Mouse (Mus musculus) liver, embryonic 15.5 days (tissue): ENCODE measurements around the gene OR5BS1P. TPM values are rescaled to one million over a fixed set of nuclear protein-coding genes. Genes with fewer than 3 reads are reported as not detected.

Source experiments
- ATAC-seq: fragments of 200-750 bp; cut with Nextera tagmentation; 2 replicates; pipeline ENCODE4 v1.8.0; 2017; ENCODE audit warnings: moderate number of reproducible peaks, mild to moderate bottlenecking, moderate library complexity; ENCODE audit not compliant: insufficient read depth
- H3K27ac ChIP-seq: fragments of 300-500 bp; sonication (generic); replicated peaks from 2 replicates; pipeline ENCODE4 v1.5.1; 2015; ENCODE audit warnings: mild to moderate bottlenecking, inconsistent platforms
- H3K27me3 ChIP-seq: fragments of 300-500 bp; sonication (generic); 2 replicates; pipeline ENCODE4 v1.6.1; 2015; ENCODE audit warnings: mild to moderate bottlenecking, inconsistent platforms
- H3K36me3 ChIP-seq: fragments of 300-500 bp; sonication (generic); replicated peaks from 2 replicates; pipeline ENCODE4 v1.6.1; 2015; ENCODE audit warnings: moderate library complexity, mild to moderate bottlenecking, inconsistent platforms
- H3K4me1 ChIP-seq: fragments of 300-500 bp; sonication (generic); replicated peaks from 2 replicates; pipeline ENCODE4 v1.6.1; 2015; ENCODE audit warnings: inconsistent platforms
- H3K4me2 ChIP-seq: fragments of 300-500 bp; sonication (generic); 2 replicates; pipeline ENCODE4 v1.6.1; 2015; ENCODE audit warnings: moderate library complexity, mild to moderate bottlenecking, inconsistent platforms
- H3K4me3 ChIP-seq: fragments of 300-500 bp; sonication (generic); replicated peaks from 2 replicates; pipeline ENCODE4 v1.5.1; 2015; ENCODE audit warnings: mild to moderate bottlenecking, inconsistent platforms
- H3K9ac ChIP-seq: fragments of 300-500 bp; sonication (generic); 2 replicates; pipeline ENCODE4 v1.6.1; 2015; ENCODE audit warnings: moderate library complexity, mild to moderate bottlenecking, inconsistent platforms
- H3K9me3 ChIP-seq: fragments of 300-500 bp; sonication (generic); replicated peaks from 2 replicates; pipeline ENCODE4 v1.6.1; 2016; ENCODE audit warnings: inconsistent platforms
- WGBS: fragments of 180-500 bp; shearing (Covaris S2); methylation state at CpG from one replicate; pipeline ENCODE4 v1.1.7; 2015; ENCODE audit warnings: mixed read lengths; ENCODE audit not compliant: insufficient replicate concordance; 5-methylcytosine and 5-hydroxymethylcytosine counted together
- microRNA-seq: library from miRNA; unstranded; fragments of <30 nt; microRNA quantifications from one replicate; pipeline ENCODE4, GENCODE M21; 2016
- polyA plus RNA-seq: library from polyadenylated mRNA; unstranded; fragments of >200 nt; fragmentation: Nextera tagmentation; extraction: Ambion mirVana; gene quantifications from 2 replicates; pipeline ENCODE4 v1.2.1, GENCODE M21; 2015

OR5BS1P gene
- polyA plus RNA-seq, 1 experiment from 2014 or later: not detected

DNA sequence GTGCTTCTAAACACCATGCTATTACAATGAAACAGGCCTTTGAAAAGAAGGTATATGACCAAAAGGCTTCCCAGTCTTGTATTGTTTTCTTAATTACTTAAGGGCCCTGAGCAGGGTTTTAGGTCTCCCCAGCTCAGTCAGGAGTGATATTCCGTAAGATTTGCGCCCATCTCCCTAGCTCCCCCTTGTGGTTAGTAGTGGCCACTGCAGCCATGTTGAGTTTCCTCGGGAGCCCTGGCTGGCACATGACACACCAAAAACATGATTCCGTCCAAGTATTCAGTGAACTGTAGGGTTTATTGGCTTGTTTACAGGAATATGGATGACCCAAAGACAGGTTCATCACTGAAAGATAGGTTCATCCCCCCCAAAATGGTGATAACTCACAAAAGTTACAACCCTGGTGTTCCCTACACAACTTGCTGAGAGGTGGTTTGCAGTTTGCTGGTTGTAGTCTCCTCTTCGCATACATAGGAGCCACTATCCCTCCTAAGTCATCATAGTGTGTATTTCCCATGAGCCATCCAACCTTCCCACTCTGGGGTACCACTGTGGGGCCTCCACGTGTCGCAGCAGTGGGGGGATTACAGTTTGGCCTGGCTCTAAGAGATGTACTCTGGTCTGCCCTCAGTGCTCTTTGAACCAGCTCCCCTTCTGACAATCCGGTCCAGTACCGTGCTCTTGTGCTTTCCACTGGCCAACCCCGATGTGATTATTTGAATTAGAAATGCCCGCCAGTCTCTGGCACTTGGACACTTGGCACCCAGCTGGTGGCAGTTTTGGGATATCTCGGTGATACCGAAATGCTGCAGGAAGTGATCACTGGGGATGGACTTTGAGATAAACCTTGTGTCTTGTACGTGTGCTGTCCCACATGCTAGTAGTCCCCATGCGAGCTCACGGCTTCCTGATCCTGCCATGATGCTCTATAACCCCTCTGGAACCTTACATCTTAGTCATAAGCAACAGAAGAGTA is 48.0 kb downstream of the OR5BS1P start:
- Histone ChIP-seq H3K4me2 (no peak overlapping the region), H3K9ac (no peak overlapping the region), H3K36me3 (peaks cover 44% of the 10 kb centered on the region), H3K9me3 (no peaks in the 10 kb centered on the region), H3K27me3 (no peaks in the 10 kb centered on the region), H3K4me1 (no peaks in the 10 kb centered on the region), H3K4me3 (no peak overlapping the region), H3K27ac (no peak overlapping the region)
- 41% methylated on average over 16 of the region's 16 CpGs for WGBS
- ATAC-seq: peak; percentile 24; the same call in 1 of the 2 replicates

- no peak for ATAC-seq
- H3K4me3 ChIP-seq: no peak overlapping the region
- no peak overlapping the region for H3K27ac ChIP-seq
- no peak overlapping the region for H3K4me2 ChIP-seq
- H3K9ac ChIP-seq: no peak overlapping the region
- peaks cover 6% of the 10 kb centered on the region for H3K4me1 ChIP-seq
- no peaks in the 10 kb centered on the region for H3K27me3 ChIP-seq
- WGBS: 85% methylated on average over 3 of the region's 3 CpGs
- H3K36me3 ChIP-seq: peaks cover 78% of the 10 kb centered on the region
- no peaks in the 10 kb centered on the region for H3K9me3 ChIP-seq
Observed at GRCm38 (mm10) chr15:98521245-98521644, 51.5 kb downstream of the OR5BS1P start.

GRCm38 (mm10) chr15:98526057-98526456 is 56.4 kb downstream of the OR5BS1P start:
- Histone ChIP-seq H3K4me3 (no peak overlapping the region), H3K36me3 (peaks cover 95% of the 10 kb centered on the region), H3K9me3 (no peaks in the 10 kb centered on the region), H3K27ac (peak overlapping the region; percentile 53), H3K9ac (no peak overlapping the region), H3K27me3 (no peaks in the 10 kb centered on the region), H3K4me2 (no peak overlapping the region), H3K4me1 (peaks cover 8% of the 10 kb centered on the region)
- WGBS: 60% methylated on average over 5 of the region's 5 CpGs
- ATAC-seq: peak; percentile 70

GRCm38 (mm10) chr15:98527056-98527771 is 57.5 kb downstream of the OR5BS1P start:
- H3K9me3 ChIP-seq: no peaks in the 10 kb centered on the region
- H3K36me3 ChIP-seq: peaks cover 92% of the 10 kb centered on the region
- H3K27me3 ChIP-seq: no peaks in the 10 kb centered on the region
- no peak overlapping the region for H3K9ac ChIP-seq
- no peak for ATAC-seq
- peaks cover 16% of the 10 kb centered on the region for H3K4me1 ChIP-seq
- H3K4me3 ChIP-seq: no peak overlapping the region
- no peak overlapping the region for H3K4me2 ChIP-seq
- H3K27ac ChIP-seq: no peak overlapping the region; the same call in 1 of the 2 replicates
- WGBS: 86% methylated on average over 5 of the region's 5 CpGs

DNA sequence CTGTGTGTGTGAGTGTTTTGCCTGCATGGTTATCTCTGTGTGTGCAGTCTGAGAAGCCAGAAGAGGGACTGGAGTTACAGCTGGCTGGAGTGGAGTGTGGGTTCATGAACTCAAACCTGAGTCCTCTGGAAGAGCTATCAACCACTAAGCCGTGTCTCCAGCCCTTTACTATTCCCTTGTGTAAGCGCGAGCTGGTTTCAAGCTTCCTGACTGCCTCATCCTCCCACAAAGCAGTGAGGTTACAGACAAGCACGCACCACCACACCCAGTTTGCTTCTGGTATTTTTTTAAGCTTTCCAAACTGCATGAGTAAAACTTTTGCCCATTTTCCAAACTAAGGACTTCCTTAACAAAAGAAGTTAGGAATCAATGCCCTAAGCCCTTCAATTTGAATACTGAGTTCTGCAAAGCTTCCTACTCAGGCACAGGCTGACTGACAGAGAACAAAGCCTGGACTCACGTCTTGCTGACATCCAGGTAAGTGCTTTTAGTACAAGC is 58.4 kb downstream of the OR5BS1P start:
- no peak for ATAC-seq
- Histone ChIP-seq H3K36me3 (peaks cover 83% of the 10 kb centered on the region), H3K4me3 (no peak overlapping the region), H3K9me3 (no peaks in the 10 kb centered on the region), H3K4me2 (no peak overlapping the region), H3K4me1 (peaks cover 25% of the 10 kb centered on the region), H3K27ac (no peak overlapping the region), H3K27me3 (no peaks in the 10 kb centered on the region), H3K9ac (no peak overlapping the region)
- 85% methylated on average over 5 of the region's 5 CpGs for WGBS

Small RNAs within 50 kb of the gene (microRNA-seq; reads per million reads assigned to microRNA genes)
- gene Mir1291: not detected

Other genes starting within 250 kb of the OR5BS1P start
- not detected in 2 replicates for gene Gm44579, start 248.9 kb upstream of the OR5BS1P start, polyA plus RNA-seq
- not detected in 2 replicates for gene Olfr287, start 248.8 kb upstream of the OR5BS1P start, polyA plus RNA-seq
- gene Olfr286, start 235.4 kb upstream of the OR5BS1P start, polyA plus RNA-seq: not detected in 2 replicates
- gene H1fnt, start 212.6 kb upstream of the OR5BS1P start, polyA plus RNA-seq: not detected in 2 replicates
- 0.08 TPM in 2 replicates for gene Zfp641, start 173.7 kb upstream of the OR5BS1P start, polyA plus RNA-seq
- not detected in 2 replicates for gene Olfr285, start 152.5 kb upstream of the OR5BS1P start, polyA plus RNA-seq
- gene Olfr284, start 128.9 kb upstream of the OR5BS1P start, polyA plus RNA-seq: not detected in 2 replicates
- gene Olfr283, start 89.0 kb upstream of the OR5BS1P start, polyA plus RNA-seq: not detected in 2 replicates
- gene Olfr282, start 38.7 kb upstream of the OR5BS1P start, polyA plus RNA-seq: not detected in 2 replicates
- not detected in 2 replicates for gene Olfr281, start 17.3 kb upstream of the OR5BS1P start, polyA plus RNA-seq
- not detected in 2 replicates for gene Lalba, start 12.8 kb downstream of the OR5BS1P start, polyA plus RNA-seq
- gene Olfr279, start 22.5 kb downstream of the OR5BS1P start, polyA plus RNA-seq: not detected in 2 replicates
- gene Kansl2, start 64.4 kb downstream of the OR5BS1P start, polyA plus RNA-seq: 32.0 and 35.4 TPM in 2 replicates
- 25.1 and 28.2 TPM in 2 replicates for gene Ccnt1, start 101.0 kb downstream of the OR5BS1P start, polyA plus RNA-seq
- gene 4930415O20Rik, start 101.1 kb downstream of the OR5BS1P start, polyA plus RNA-seq: not detected in 2 replicates
- gene Adcy6, start 140.2 kb downstream of the OR5BS1P start, polyA plus RNA-seq: 6.6 and 6.9 TPM in 2 replicates
- 0.52 and 0.96 TPM in 2 replicates for gene Cacnb3, start 160.9 kb downstream of the OR5BS1P start, polyA plus RNA-seq
- gene Ddx23, start 193.0 kb downstream of the OR5BS1P start, polyA plus RNA-seq: 9.5 and 10.2 TPM in 2 replicates
- gene Rnd1, start 207.6 kb downstream of the OR5BS1P start, polyA plus RNA-seq: 0.84 and 0.89 TPM in 2 replicates
- not detected in 2 replicates for gene Ccdc65, start 238.3 kb downstream of the OR5BS1P start, polyA plus RNA-seq